Mouse (Mus musculus) hindbrain, embryonic 13.5 days (tissue): ENCODE data around the gene Col2a1. TPM values are rescaled to one million over a fixed set of nuclear protein-coding genes. Genes with fewer than 3 reads are reported as not detected.

ENCODE experiments used
- ATAC-seq: fragments of 200-750 bp; cut with Nextera tagmentation; 2 replicates; pipeline ENCODE4 v1.8.0; 2017; ENCODE audit warnings: moderate TSS enrichment; ENCODE audit not compliant: low FRiP score
- H3K27ac ChIP-seq: fragments of 300-500 bp; sonication (generic); 2 replicates; pipeline ENCODE4 v1.5.1; 2015; ENCODE audit warnings: inconsistent platforms, mild to moderate bottlenecking, moderate library complexity
- H3K27me3 ChIP-seq: fragments of 300-500 bp; sonication (generic); 2 replicates; pipeline ENCODE4 v1.6.1; 2015; ENCODE audit warnings: mild to moderate bottlenecking, inconsistent platforms
- H3K36me3 ChIP-seq: fragments of 300-500 bp; sonication (generic); 2 replicates; pipeline ENCODE4 v1.6.1; 2015; ENCODE audit warnings: mild to moderate bottlenecking, inconsistent platforms
- H3K4me1 ChIP-seq: fragments of 300-500 bp; sonication (generic); replicated peaks from 2 replicates; pipeline ENCODE4 v1.6.1; 2015; ENCODE audit warnings: inconsistent platforms
- H3K4me2 ChIP-seq: fragments of 300-500 bp; sonication (generic); 2 replicates; pipeline ENCODE4 v1.6.1; 2015; ENCODE audit warnings: inconsistent platforms, mild to moderate bottlenecking, moderate library complexity
- H3K4me3 ChIP-seq: fragments of 300-500 bp; sonication (generic); 2 replicates; pipeline ENCODE4 v1.5.1; 2015; ENCODE audit warnings: mild to moderate bottlenecking, inconsistent platforms
- H3K9ac ChIP-seq: fragments of 300-500 bp; sonication (generic); 2 replicates; pipeline ENCODE4 v1.6.1; 2015; ENCODE audit warnings: mild to moderate bottlenecking, inconsistent platforms
- H3K9me3 ChIP-seq: fragments of 300-500 bp; sonication (generic); 2 replicates; pipeline ENCODE4 v1.6.1; 2016; ENCODE audit warnings: inconsistent platforms
- whole genome bisulfite sequencing: fragments of 180-500 bp; shearing (Covaris S2); methylation state at CpG from one replicate; pipeline ENCODE4 v1.1.7; 2015; 5-methylcytosine and 5-hydroxymethylcytosine counted together
- polyA plus RNA-seq: library from polyadenylated mRNA; unstranded; fragments of >200 nt; fragmentation: Nextera tagmentation; extraction: Ambion mirVana; gene quantifications from 2 replicates; pipeline ENCODE4 v1.2.1, GENCODE M21; 2015

Gene Col2a1
- polyA plus RNA-seq, 1 experiment from 2014 or later = 53.5 TPM

DNA sequence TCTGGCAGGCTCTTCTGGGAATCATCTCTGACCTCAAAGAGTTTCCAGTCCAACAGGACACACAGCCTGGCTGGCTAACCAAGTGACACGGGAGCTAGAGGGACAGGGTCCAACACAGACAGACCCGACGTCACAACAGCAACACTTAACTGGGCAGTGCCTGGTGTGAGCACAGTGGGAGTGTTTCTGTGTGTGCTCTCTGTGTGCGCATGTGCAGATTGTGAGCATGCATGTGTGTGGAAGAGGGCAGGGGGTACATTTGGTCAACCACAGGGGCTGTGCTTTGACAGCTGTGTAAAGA, 51.7 kb downstream of the Col2a1 start:
- no peak overlapping the region for H3K9ac ChIP-seq
- no peaks in the 10 kb centered on the region for H3K36me3 ChIP-seq
- H3K4me2 ChIP-seq = 0 out of 2 replicates have a peak overlapping the region, but pooled peaks have one; percentile 26

DNA sequence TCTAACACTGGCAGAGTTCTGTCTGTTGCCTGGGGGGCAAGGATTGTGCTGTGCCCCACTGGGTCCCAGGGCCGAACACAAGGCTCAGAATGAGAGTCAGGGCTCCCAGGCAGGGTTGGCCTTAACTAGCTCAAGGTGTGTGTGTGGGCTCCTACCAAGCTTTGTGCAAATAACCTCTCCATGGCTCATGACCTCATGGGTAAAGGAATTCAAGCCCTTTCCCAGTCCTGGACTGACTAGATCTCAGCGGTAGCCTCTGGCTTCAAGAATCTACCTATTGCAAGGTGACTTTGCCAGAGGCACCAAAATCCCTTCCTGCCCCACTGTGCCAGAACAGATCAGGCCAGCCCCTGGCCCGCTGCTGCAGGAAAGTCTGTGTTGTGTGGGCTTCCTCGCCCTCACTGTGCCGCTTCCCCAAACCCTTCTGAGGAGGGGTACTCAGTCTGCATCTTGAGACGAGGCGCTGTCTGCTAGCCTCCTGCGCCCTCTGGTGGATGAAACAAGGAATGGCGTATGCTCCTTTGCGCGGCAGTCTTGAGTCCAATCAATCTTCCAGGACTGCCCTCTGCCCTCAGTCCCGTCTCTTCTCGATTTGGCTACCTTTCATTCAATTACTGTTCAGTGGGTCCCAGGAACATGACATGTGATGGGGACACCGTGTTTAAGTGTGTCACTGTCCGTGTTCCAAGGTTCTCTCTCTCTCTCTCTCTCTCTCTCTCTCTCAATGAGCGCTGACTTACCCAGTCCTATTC, 52.2 kb downstream of the Col2a1 start:
- ATAC-seq = peak; percentile 52
- H3K36me3 ChIP-seq = no peaks in the 10 kb centered on the region
- H3K4me3 ChIP-seq = no peak overlapping the region
- H3K4me1 ChIP-seq = peaks cover 19% of the 10 kb centered on the region
- no peak overlapping the region for H3K27ac ChIP-seq
- H3K9me3 ChIP-seq = no peaks in the 10 kb centered on the region
- WGBS = 15% methylated on average over 16 of the region's 16 CpGs
- H3K27me3 ChIP-seq = peaks cover 10% of the 10 kb centered on the region; the same call in 1 of the 2 replicates
- H3K9ac ChIP-seq = no peak overlapping the region
- 0 out of 2 replicates have a peak overlapping the region, but pooled peaks have one; percentile 26 for H3K4me2 ChIP-seq

More for the DNA sequence above, 51.7 kb downstream of the Col2a1 start:
- Histone ChIP-seq H3K27ac (no peak overlapping the region), H3K9me3 (no peaks in the 10 kb centered on the region), H3K4me1 (peaks cover 19% of the 10 kb centered on the region), H3K27me3 (peaks cover 10% of the 10 kb centered on the region; the same call in 1 of the 2 replicates), H3K4me3 (no peak overlapping the region)
- no peak for ATAC-seq
- 66% methylated on average over 4 of the region's 4 CpGs for WGBS

DNA sequence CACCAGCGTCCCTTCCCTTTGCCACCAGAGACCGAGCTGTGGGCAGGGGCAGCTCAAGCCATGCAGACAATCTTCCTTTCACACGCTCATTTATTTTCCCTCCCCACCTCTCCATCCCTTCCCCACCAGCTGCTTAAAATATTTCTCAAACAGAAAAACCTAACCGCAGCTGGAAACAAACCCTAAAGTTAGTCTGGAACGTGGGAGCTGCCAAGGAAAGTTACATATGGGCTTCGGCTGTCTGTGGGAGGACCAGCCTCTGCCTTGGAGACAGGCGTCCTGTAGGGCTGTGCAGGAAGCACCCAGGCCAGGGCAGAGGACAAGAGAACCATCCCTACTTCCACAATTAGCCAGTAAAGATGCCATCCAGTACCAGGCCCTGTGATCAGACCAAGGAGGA, 54.3 kb downstream of the Col2a1 start:
- no peak overlapping the region for H3K4me2 ChIP-seq
- no peaks in the 10 kb centered on the region for H3K36me3 ChIP-seq
- peaks cover 11% of the 10 kb centered on the region for H3K4me1 ChIP-seq
- no peak overlapping the region for H3K27ac ChIP-seq
- no peak overlapping the region for H3K4me3 ChIP-seq
- H3K9me3 ChIP-seq = no peaks in the 10 kb centered on the region
- no peak overlapping the region for H3K9ac ChIP-seq
- H3K27me3 ChIP-seq = peaks cover 10% of the 10 kb centered on the region; the same call in 1 of the 2 replicates
- ATAC-seq = no peak
- WGBS = 83% methylated on average over 7 of the region's 7 CpGs

DNA sequence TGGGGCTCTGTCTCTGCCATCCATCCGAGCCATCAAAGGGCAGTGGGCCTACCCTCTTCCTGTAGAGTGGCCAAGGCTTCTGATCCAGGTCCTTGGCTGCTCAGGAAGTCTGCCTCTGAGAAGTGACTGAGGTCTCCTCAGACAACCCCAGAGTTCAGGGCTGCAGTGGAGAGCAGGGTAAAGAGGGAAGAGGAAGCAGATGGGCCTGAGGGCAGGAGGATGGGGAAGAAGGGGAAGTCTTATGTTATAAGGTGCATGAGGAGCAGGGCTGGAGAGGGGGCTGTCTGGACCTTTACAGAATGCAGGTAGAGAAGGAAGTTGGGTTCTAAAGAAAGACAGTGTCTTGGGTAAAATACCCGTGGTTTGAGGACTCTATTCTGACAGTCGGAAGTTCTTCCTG, 54.8 kb downstream of the Col2a1 start:
- Histone ChIP-seq H3K9me3 (no peaks in the 10 kb centered on the region), H3K27ac (no peak overlapping the region), H3K27me3 (peaks cover 10% of the 10 kb centered on the region; the same call in 1 of the 2 replicates), H3K4me2 (no peak overlapping the region), H3K36me3 (no peaks in the 10 kb centered on the region), H3K9ac (no peak overlapping the region), H3K4me1 (peaks cover 8% of the 10 kb centered on the region), H3K4me3 (no peak overlapping the region)
- ATAC-seq = no peak
- 85% methylated on average over 3 of the region's 3 CpGs for WGBS

DNA sequence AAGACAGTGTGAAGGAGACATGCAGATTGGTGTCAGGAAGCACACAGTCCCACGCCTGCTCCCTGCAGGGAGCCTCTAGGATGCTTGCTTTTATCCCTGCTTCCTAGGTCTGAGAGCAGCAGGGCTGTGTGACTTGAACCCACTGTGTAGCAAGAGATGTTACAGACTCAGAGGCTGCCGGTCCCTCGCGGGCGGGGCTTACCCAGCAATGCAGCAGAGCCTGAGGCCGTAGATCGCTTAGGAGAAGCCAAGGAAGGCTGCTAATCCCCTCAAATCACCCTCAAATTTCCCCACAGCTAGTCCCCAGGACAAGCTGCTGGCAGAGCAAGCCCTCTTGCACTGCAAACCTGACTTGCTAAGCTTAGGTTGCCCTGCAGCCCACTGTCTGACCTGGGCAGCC, 55.8 kb downstream of the Col2a1 start:
- H3K4me3 ChIP-seq = no peak overlapping the region
- 54% methylated on average over 7 of the region's 7 CpGs for WGBS
- no peak overlapping the region for H3K27ac ChIP-seq
- peaks cover 8% of the 10 kb centered on the region for H3K4me1 ChIP-seq
- no peaks in the 10 kb centered on the region for H3K36me3 ChIP-seq
- H3K27me3 ChIP-seq = peaks cover 10% of the 10 kb centered on the region; the same call in 1 of the 2 replicates
- no peak for ATAC-seq
- no peaks in the 10 kb centered on the region for H3K9me3 ChIP-seq
- no peak overlapping the region for H3K9ac ChIP-seq
- H3K4me2 ChIP-seq = no peak overlapping the region

DNA sequence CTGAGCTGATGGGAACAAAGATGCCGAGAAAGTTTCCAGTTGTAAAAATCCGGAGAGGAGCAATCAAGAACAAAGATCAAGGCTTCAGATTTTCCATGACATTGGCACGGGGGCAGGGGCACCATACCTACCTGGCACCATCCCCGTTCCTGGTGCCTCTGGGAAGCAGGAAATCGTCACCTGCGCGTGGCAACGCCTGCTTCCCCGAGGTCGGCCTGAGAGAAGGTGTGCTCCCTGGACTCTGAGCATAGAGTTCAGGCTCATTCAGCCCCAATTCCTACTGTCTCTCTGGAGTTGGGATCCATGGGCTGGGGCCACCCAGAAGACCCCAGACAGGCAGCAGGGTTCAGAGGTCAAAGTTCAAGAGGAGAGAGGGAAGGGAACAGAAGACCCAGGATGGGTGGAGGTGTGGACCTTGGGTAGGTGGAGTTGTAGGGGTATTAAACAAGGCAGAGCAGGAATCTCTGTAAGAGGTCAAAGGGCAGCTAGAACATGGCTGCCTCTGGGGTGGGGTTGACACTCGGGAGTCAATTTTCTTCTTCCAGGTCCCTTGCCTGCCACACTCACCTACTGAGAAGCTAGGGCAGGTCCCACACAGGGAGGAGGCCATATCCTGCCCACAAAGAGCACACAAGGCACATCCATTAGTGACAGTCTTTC, 58.7 kb downstream of the Col2a1 start:
- no peak overlapping the region for H3K4me2 ChIP-seq
- no peak overlapping the region for H3K4me3 ChIP-seq
- H3K9me3 ChIP-seq = no peaks in the 10 kb centered on the region
- no peak overlapping the region for H3K9ac ChIP-seq
- no peak overlapping the region for H3K27ac ChIP-seq
- no peaks in the 10 kb centered on the region for H3K4me1 ChIP-seq
- peaks cover 3% of the 10 kb centered on the region; the same call in 1 of the 2 replicates for H3K27me3 ChIP-seq
- no peaks in the 10 kb centered on the region for H3K36me3 ChIP-seq
- WGBS = 79% methylated on average over 11 of the region's 11 CpGs
- ATAC-seq = no peak

DNA sequence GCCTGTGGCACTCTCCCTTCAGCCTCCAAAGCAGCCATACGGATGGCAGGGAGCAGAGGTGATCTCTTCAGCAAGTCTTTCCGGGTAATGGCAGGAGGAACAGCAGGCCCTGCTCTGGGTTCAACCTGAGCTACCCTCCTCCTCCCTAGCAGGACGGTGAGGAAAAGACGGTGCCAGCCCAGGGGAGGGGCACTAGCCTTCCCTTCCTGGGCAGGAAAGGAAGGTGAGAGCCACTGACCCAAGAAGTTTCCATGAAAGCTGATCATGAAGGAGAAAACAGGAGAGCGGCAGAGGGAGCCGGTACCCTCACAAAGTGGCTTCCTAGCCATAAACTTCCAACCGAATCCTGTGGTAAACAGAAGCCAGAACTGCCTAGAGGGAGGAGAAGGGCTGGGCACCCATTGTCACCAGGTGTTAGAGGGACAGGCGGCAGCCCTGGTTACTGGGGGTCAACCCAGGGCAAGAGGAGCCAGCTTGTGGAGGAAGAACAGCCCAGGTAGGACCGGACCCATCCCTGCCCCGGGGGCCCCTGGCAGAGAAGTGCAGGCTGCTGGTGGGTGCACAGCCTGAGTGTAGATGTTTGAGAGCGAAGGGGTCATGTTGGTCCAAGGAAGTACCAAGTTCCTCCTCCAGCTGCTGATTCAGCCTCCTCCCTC, 59.4 kb downstream of the Col2a1 start:
- H3K9me3 ChIP-seq = no peaks in the 10 kb centered on the region
- no peak overlapping the region for H3K27ac ChIP-seq
- 78% methylated on average over 11 of the region's 11 CpGs for WGBS
- no peak overlapping the region for H3K9ac ChIP-seq
- no peak overlapping the region for H3K4me2 ChIP-seq
- H3K27me3 ChIP-seq = peaks cover 3% of the 10 kb centered on the region; the same call in 1 of the 2 replicates
- H3K4me1 ChIP-seq = no peaks in the 10 kb centered on the region
- no peak overlapping the region for H3K4me3 ChIP-seq
- no peaks in the 10 kb centered on the region for H3K36me3 ChIP-seq
- ATAC-seq = no peak

DNA sequence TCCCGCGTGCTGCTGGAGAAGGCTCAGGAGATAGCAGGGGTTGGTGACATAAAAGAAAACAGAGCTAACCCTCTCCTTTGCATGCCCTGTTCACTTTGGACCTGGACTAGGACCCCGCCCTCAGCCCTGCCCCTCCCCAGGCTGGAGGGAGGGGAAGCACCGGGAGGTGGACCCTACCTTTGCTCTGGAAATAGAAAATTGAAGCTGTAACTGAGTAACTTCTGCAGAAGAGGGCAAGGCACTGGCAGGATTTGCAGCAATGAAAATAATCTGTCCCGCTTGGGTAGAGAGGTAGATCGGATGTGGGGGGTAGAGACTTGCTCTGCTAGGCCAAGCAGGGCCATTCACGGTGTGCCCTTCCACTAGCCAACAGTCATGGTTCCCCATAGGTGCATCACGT, 61.1 kb downstream of the Col2a1 start:
- ATAC-seq = no peak
- Histone ChIP-seq H3K27me3 (no peaks in the 10 kb centered on the region), H3K9ac (no peak overlapping the region), H3K4me1 (no peaks in the 10 kb centered on the region), H3K36me3 (no peaks in the 10 kb centered on the region), H3K4me3 (no peak overlapping the region), H3K9me3 (no peaks in the 10 kb centered on the region), H3K4me2 (no peak overlapping the region), H3K27ac (no peak overlapping the region)
- 87% methylated on average over 8 of the region's 8 CpGs for WGBS

DNA sequence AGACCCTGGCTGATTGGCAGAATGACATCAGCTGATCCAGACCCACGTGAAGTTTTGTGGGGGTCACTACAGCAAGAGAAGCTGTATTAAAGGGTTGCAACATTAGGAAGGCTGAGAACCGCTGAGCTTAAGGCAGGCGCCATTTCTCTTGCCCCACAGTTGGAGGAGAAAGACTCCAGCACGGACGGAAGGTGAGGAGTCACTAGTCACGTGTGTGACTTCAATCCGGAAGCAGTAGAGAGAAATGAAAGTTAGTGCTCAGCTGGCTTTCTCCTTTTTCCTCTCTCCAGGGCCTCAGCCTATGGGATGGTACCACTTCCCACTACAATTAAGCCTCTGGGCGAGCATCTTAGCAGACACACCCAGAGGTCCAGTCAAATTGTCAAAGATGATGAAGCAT, 62.0 kb downstream of the Col2a1 start:
- H3K4me3 ChIP-seq = no peak overlapping the region
- H3K36me3 ChIP-seq = no peaks in the 10 kb centered on the region
- no peak overlapping the region for H3K9ac ChIP-seq
- no peaks in the 10 kb centered on the region for H3K4me1 ChIP-seq
- H3K4me2 ChIP-seq = no peak overlapping the region
- ATAC-seq = no peak
- no peak overlapping the region for H3K27ac ChIP-seq
- no peaks in the 10 kb centered on the region for H3K27me3 ChIP-seq
- no peaks in the 10 kb centered on the region for H3K9me3 ChIP-seq
- 89% methylated on average over 8 of the region's 8 CpGs for WGBS

DNA sequence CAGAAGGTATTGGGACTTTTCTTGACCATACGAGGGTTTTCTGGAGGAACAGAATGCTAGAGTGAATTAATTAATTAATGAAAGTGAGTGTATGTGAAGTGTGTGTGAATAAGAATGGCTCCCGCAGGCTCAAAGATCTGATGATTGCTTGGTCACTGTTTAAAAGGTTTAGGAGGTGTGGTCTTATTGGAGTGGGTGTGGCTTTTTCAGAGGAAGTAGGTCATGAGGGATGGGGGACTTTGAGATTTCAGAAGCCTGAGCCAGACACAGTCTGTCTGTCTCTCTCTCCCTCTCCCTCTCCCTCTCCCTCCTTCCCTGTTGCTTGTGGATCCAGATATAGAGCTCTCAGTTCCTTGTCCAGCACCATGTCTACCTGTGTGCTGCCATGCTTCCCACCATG, 63.2 kb downstream of the Col2a1 start:
- Histone ChIP-seq H3K4me1 (no peaks in the 10 kb centered on the region), H3K36me3 (no peaks in the 10 kb centered on the region), H3K9ac (no peak overlapping the region), H3K27me3 (no peaks in the 10 kb centered on the region), H3K4me3 (no peak overlapping the region), H3K9me3 (no peaks in the 10 kb centered on the region), H3K4me2 (no peak overlapping the region), H3K27ac (no peak overlapping the region)
- 98% methylated on average over 2 of the region's 2 CpGs for WGBS
- ATAC-seq = no peak

DNA sequence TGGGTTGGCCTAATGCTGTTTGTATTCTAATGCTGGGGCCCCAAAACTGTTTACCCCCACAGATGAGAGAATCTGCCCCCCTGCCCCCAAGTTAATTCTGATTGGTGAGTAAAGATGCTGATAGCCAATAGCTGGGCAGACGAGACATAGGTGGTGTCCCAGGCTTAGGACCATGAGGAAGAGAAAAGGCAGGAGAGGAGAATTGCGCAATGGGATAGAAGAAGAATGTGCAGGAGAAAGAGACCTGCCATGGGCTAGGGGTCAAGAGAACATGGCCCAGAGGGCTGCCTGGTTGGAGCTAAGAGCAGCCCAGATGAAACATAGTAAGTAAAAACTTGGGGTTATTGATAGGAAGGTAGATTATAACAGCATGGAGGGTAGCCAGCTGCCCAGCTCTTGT, 64.4 kb downstream of the Col2a1 start:
- no peaks in the 10 kb centered on the region for H3K4me1 ChIP-seq
- H3K4me2 ChIP-seq = no peak overlapping the region
- no peak overlapping the region for H3K27ac ChIP-seq
- H3K9ac ChIP-seq = no peak overlapping the region
- H3K36me3 ChIP-seq = no peaks in the 10 kb centered on the region
- WGBS = 94% methylated on average over 2 of the region's 2 CpGs
- ATAC-seq = no peak
- H3K9me3 ChIP-seq = no peaks in the 10 kb centered on the region
- no peak overlapping the region for H3K4me3 ChIP-seq
- no peaks in the 10 kb centered on the region for H3K27me3 ChIP-seq

DNA sequence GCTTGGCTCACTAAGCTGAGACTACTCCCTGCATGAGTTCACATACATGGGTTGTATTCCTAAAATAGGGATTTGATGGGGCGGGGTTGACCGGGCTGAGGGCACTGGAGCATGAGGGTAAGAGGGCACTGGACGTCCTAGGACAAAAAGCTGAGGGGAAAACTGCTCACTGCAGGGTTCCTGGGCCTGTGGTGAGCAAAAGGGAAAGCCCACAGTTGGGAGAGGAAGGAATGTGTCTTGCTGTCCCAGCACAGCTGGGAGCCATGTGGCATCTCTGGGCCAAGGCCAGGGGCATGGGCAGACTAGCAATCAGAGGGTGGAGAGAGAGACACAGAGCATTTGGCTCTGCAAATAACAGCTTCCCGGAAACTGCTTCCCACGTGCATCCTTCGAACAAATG, 65.9 kb downstream of the Col2a1 start:
- no peaks in the 10 kb centered on the region for H3K9me3 ChIP-seq
- no peaks in the 10 kb centered on the region for H3K4me1 ChIP-seq
- no peak overlapping the region for H3K9ac ChIP-seq
- no peak overlapping the region for H3K27ac ChIP-seq
- no peaks in the 10 kb centered on the region for H3K27me3 ChIP-seq
- no peak overlapping the region for H3K4me3 ChIP-seq
- no peak for ATAC-seq
- WGBS = 58% methylated on average over 6 of the region's 6 CpGs
- H3K36me3 ChIP-seq = no peaks in the 10 kb centered on the region
- no peak overlapping the region for H3K4me2 ChIP-seq
